Mouse (Mus musculus): ENCODE measurements around the gene Ifitm2.

- no peak for TF ChIP-seq CTCF (IDR thresholded peaks at IDR 0.05; ENCODE audit: low read depth)
- no peak for TF ChIP-seq EP300 (IDR thresholded peaks at IDR 0.05; ENCODE audit: low read depth)
These were observed 6.9 kb upstream of the Ifitm2 start for GRCm38 (mm10) chr7:140962733-140963132.

Data from liver, postnatal 0 days (tissue).